14 mouse cellular contexts compared by ENCODE assay signal in the genomic region with DNA sequence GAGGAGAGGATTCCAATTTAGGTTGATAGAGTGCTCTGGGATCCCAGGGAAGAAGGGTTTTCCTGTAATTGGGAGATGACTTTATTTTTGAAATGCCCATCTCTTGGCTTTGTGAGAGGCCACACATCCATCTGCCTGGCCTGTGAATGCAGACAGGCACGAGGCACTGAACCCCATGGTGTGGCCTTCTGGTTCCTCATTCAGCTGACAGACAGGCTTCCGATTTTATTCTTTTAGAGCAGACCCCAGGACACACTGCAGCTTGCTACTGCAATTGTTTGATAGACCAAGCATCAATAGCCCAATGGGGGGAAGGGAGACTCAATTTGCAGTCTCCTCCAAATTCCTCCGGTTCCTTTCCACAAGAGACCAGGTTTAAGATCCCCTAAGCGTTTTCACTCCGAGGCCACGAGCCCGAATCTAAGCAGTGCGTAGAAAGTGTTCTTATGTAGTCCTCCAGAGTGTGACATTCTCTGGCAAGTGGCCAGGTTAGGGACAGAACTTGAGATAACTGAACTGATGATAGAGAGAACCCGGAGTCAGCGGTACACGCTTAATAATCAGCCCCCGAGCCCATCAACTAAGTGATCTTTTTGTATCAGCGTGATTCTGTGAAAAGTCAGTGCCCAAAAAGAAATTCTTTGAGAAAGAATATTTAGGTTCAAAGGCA.
DNase-seq lines count a peak whose midpoint lies in the region; ATAC-seq and TF ChIP-seq lines count a peak whose summit lies in the region.
"Had no signal": no experiment of that assay in that cellular context is flagged by ENCODE, and none has a peak within 500 bp of the region (broad histone marks: within the 10 kb centered on the region; RNA-seq: fewer than 3 reads in every experiment).

No protein-coding gene starts in this region.

- WGBS in forebrain, embryonic 13.5 days, result 16% methylated on average over 13 of the region's 13 CpGs
- WGBS in forebrain, embryonic 11.5 days, result 32% methylated on average over 13 of the region's 13 CpGs
- 17% methylated on average over 13 of the region's 13 CpGs for WGBS in lung, embryonic 14.5 days
- 50% methylated on average over 13 of the region's 13 CpGs for WGBS in embryonic facial prominence, embryonic 14.5 days
- 32% methylated on average over 13 of the region's 13 CpGs for WGBS in midbrain, embryonic 12.5 days

- TF ChIP-seq CTCF in lung, embryonic 14.5 days (IDR thresholded peaks at IDR 0.05; ENCODE audit: low read depth), result no peak

- peak overlapping the region; percentile 19; the same call in 1 of the 2 replicates for H3K27ac ChIP-seq in forebrain, embryonic 13.5 days
- H3K27ac ChIP-seq in forebrain, embryonic 11.5 days (ENCODE audit: low read depth, low read length), result no peak overlapping the region
- no peak overlapping the region; the same call in 1 of the 2 replicates for H3K27ac ChIP-seq in lung, embryonic 14.5 days (ENCODE audit: low read depth)
- no peak overlapping the region for H3K27ac ChIP-seq in embryonic facial prominence, embryonic 14.5 days (replicated peaks; ENCODE audit: low read depth, low read length)
- peak overlapping the region; percentile 74 for H3K27ac ChIP-seq in midbrain, embryonic 12.5 days (replicated peaks)
- H3K27ac ChIP-seq: stomach, embryonic 15.5 days had no signal

- ATAC-seq in forebrain, embryonic 13.5 days, result no peak
- ATAC-seq in forebrain, embryonic 11.5 days (replicated peaks; ENCODE audit: low FRiP score), result no peak
- no peak; the same call in 1 of the 2 replicates for ATAC-seq in lung, embryonic 14.5 days (ENCODE audit: insufficient read depth)
- ATAC-seq in embryonic facial prominence, embryonic 14.5 days (ENCODE audit: low read depth), result no peak
- no peak for ATAC-seq in midbrain, embryonic 12.5 days (ENCODE audit: low FRiP score, low read depth)
- ATAC-seq: Patski had no signal

- DNase-seq in forebrain, embryonic 11.5 days (ENCODE audit: low spot score), result no peak
- peak; percentile 85 for DNase-seq in lung, embryonic 14.5 days
- DNase-seq in lung, postnatal 25 days (ENCODE audit: low spot score), result no peak
- peak; percentile 53 for DNase-seq in embryonic facial prominence, embryonic 14.5 days (ENCODE audit: low spot score)
- no peak for DNase-seq in frontal cortex, postnatal 25 days (ENCODE audit: low spot score in 2 of 2)
- DNase-seq in Muller cell, postnatal 12 days (ENCODE audit: inconsistent ontology term), result no peak
- DNase-seq: kidney, adult 9 months; layer of hippocampus, postnatal 36 days; right cerebral cortex, postnatal 4 days had no signal

- no peaks in the 10 kb centered on the region for H3K36me3 ChIP-seq in forebrain, embryonic 13.5 days (ENCODE audit: poor library complexity, severe bottlenecking)
- no peaks in the 10 kb centered on the region for H3K36me3 ChIP-seq in forebrain, embryonic 11.5 days (ENCODE audit: control insufficient read depth, insufficient read depth, low read length)
- no peaks in the 10 kb centered on the region for H3K36me3 ChIP-seq in lung, embryonic 14.5 days (ENCODE audit: insufficient read depth)
- H3K36me3 ChIP-seq in embryonic facial prominence, embryonic 14.5 days (ENCODE audit: control insufficient read depth, insufficient read depth, low read length), result no peaks in the 10 kb centered on the region
- no peaks in the 10 kb centered on the region for H3K36me3 ChIP-seq in midbrain, embryonic 12.5 days
- H3K36me3 ChIP-seq: stomach, embryonic 15.5 days had no signal

- 0 out of 2 replicates have a peak, but pooled peaks cover 9% of the 10 kb centered on the region for H3K27me3 ChIP-seq in forebrain, embryonic 13.5 days
- H3K27me3 ChIP-seq in forebrain, embryonic 11.5 days (ENCODE audit: control insufficient read depth, insufficient read depth, low read length), result no peaks in the 10 kb centered on the region
- no peaks in the 10 kb centered on the region for H3K27me3 ChIP-seq in lung, embryonic 14.5 days (ENCODE audit: insufficient read depth, low read length)
- no peaks in the 10 kb centered on the region for H3K27me3 ChIP-seq in embryonic facial prominence, embryonic 14.5 days (replicated peaks; ENCODE audit: control insufficient read depth, insufficient read depth, low read length)
- peaks cover 6% of the 10 kb centered on the region for H3K27me3 ChIP-seq in midbrain, embryonic 12.5 days
- H3K27me3 ChIP-seq: megakaryocyte, embryonic 14.5 days; stomach, embryonic 15.5 days had no signal

- peaks cover 14% of the 10 kb centered on the region for H3K4me1 ChIP-seq in forebrain, embryonic 13.5 days
- no peaks in the 10 kb centered on the region for H3K4me1 ChIP-seq in forebrain, embryonic 11.5 days (replicated peaks; ENCODE audit: control insufficient read depth, insufficient read depth, low read length)
- H3K4me1 ChIP-seq in lung, embryonic 14.5 days (ENCODE audit: insufficient read depth), result peaks cover 11% of the 10 kb centered on the region
- H3K4me1 ChIP-seq in embryonic facial prominence, embryonic 14.5 days (ENCODE audit: control insufficient read depth, insufficient read depth, low read length), result peaks cover 7% of the 10 kb centered on the region; the same call in 1 of the 2 replicates
- peaks cover 18% of the 10 kb centered on the region for H3K4me1 ChIP-seq in midbrain, embryonic 12.5 days
- H3K4me1 ChIP-seq: megakaryocyte, embryonic 14.5 days; stomach, embryonic 15.5 days had no signal

- H3K9me3 ChIP-seq in forebrain, embryonic 13.5 days (replicated peaks), result no peaks in the 10 kb centered on the region
- H3K9me3 ChIP-seq in forebrain, embryonic 11.5 days (ENCODE audit: control insufficient read depth, low read length), result no peaks in the 10 kb centered on the region
- H3K9me3 ChIP-seq in lung, embryonic 14.5 days (ENCODE audit: low read depth, low read length), result no peaks in the 10 kb centered on the region
- H3K9me3 ChIP-seq in embryonic facial prominence, embryonic 14.5 days (ENCODE audit: control insufficient read depth, low read length), result no peaks in the 10 kb centered on the region
- no peaks in the 10 kb centered on the region for H3K9me3 ChIP-seq in midbrain, embryonic 12.5 days
- H3K9me3 ChIP-seq: stomach, embryonic 15.5 days had no signal

- H3K9ac ChIP-seq in forebrain, embryonic 13.5 days, result no peak overlapping the region
- H3K9ac ChIP-seq in forebrain, embryonic 11.5 days (ENCODE audit: low read length), result no peak overlapping the region
- H3K9ac ChIP-seq in lung, embryonic 14.5 days, result no peak overlapping the region
- H3K9ac ChIP-seq in embryonic facial prominence, embryonic 14.5 days (ENCODE audit: low read depth, low read length), result no peak overlapping the region
- no peak overlapping the region for H3K9ac ChIP-seq in midbrain, embryonic 12.5 days (replicated peaks)
- H3K9ac ChIP-seq: stomach, embryonic 15.5 days had no signal

- H3K4me2 ChIP-seq in forebrain, embryonic 13.5 days, result peak overlapping the region; percentile 21; the same call in 1 of the 2 replicates
- H3K4me2 ChIP-seq in forebrain, embryonic 11.5 days (ENCODE audit: low read depth, low read length, severe bottlenecking), result no peak overlapping the region
- peak overlapping the region; percentile 35; the same call in 1 of the 2 replicates for H3K4me2 ChIP-seq in lung, embryonic 14.5 days
- no peak overlapping the region for H3K4me2 ChIP-seq in embryonic facial prominence, embryonic 14.5 days (ENCODE audit: low read depth, low read length)
- peak overlapping the region; percentile 17; the same call in 1 of the 2 replicates for H3K4me2 ChIP-seq in midbrain, embryonic 12.5 days (replicated peaks)
- H3K4me2 ChIP-seq: stomach, embryonic 15.5 days had no signal

- no peak overlapping the region for H3K4me3 ChIP-seq in forebrain, embryonic 13.5 days
- H3K4me3 ChIP-seq in forebrain, embryonic 11.5 days (ENCODE audit: low read depth, low read length), result no peak overlapping the region
- H3K4me3 ChIP-seq in lung, embryonic 14.5 days (ENCODE audit: low read depth, low read length), result no peak overlapping the region
- no peak overlapping the region for H3K4me3 ChIP-seq in embryonic facial prominence, embryonic 14.5 days (ENCODE audit: low read depth, low read length)
- H3K4me3 ChIP-seq in midbrain, embryonic 12.5 days, result no peak overlapping the region
- H3K4me3 ChIP-seq: megakaryocyte, embryonic 14.5 days; stomach, embryonic 15.5 days had no signal

Comparison
In these comparisons a context has a peak if more than half of its experiments do, and no peak if none do; other contexts are left out.
1. H3K27ac ChIP-seq: peak in forebrain, embryonic 13.5 days (single experiment) and midbrain, embryonic 12.5 days (single experiment); none in forebrain, embryonic 11.5 days (single experiment), lung, embryonic 14.5 days (single experiment) and embryonic facial prominence, embryonic 14.5 days (single experiment).
2. H3K4me2 ChIP-seq: peak in forebrain, embryonic 13.5 days (single experiment), lung, embryonic 14.5 days (single experiment) and midbrain, embryonic 12.5 days (single experiment); none in forebrain, embryonic 11.5 days (single experiment) and embryonic facial prominence, embryonic 14.5 days (single experiment).
3. DNase-seq: peak in lung, embryonic 14.5 days (single experiment) and embryonic facial prominence, embryonic 14.5 days (single experiment); none in forebrain, embryonic 11.5 days (single experiment), lung, postnatal 25 days (single experiment), frontal cortex, postnatal 25 days (0 of 2) and Muller cell, postnatal 12 days (single experiment).